8 mouse cellular contexts compared by ENCODE assay signal in genomic region chr9:105053812-105054211, GRCm38 (mm10). TPM values are rescaled to one million over a fixed set of nuclear protein-coding genes. Genes with fewer than 3 reads are reported as not detected.
DNase-seq lines count a peak whose midpoint lies in the region; ATAC-seq and TF ChIP-seq lines count a peak whose summit lies in the region.

No protein-coding gene starts in this region.

- no peaks in the 10 kb centered on the region for H3K27me3 ChIP-seq in kidney, adult 2 months (replicated peaks; ENCODE audit: control insufficient read depth, insufficient read depth, low read length)
- no peaks in the 10 kb centered on the region for H3K27me3 ChIP-seq in hindbrain, postnatal 0 days (ENCODE audit: insufficient read depth, low read length)
- H3K27me3 ChIP-seq in midbrain, embryonic 16.5 days (ENCODE audit: control insufficient read depth, insufficient read depth, low read depth, low read length) = no peaks in the 10 kb centered on the region

- no peak overlapping the region for H3K27ac ChIP-seq in kidney, adult 2 months (ENCODE audit: insufficient read depth, low read depth, low read length)
- H3K27ac ChIP-seq in hindbrain, postnatal 0 days = 0 out of 2 replicates have a peak overlapping the region, but pooled peaks have one; percentile 74
- H3K27ac ChIP-seq in midbrain, embryonic 16.5 days (ENCODE audit: low read length) = no peak overlapping the region

- no peak for TF ChIP-seq POLR2A in kidney, adult 2 months (IDR thresholded peaks at IDR 0.05; ENCODE audit: low read depth, low read length)

- TF ChIP-seq CTCF in kidney, adult 2 months (conservative IDR thresholded peaks at IDR 0.05; ENCODE audit: insufficient read depth, insufficient read length, low read depth, low read length) = no peak
- TF ChIP-seq CTCF in hindbrain, postnatal 0 days (IDR thresholded peaks at IDR 0.05; ENCODE audit: low read depth) = no peak

- DNase-seq in kidney, adult 2 months = no peak
- no peak for DNase-seq in kidney, postnatal 4 days
- DNase-seq in c-Kit-positive CD71-positive TER-119-positive erythroid progenitor cells, embryonic 14.5 days (ENCODE audit: low spot score) = peak; percentile 9
- DNase-seq in hindbrain, postnatal 0 days (ENCODE audit: low spot score) = no peak
- no peak for DNase-seq in frontal cortex, postnatal 36 days (ENCODE audit: low spot score in 2 of 2)
- no peak for DNase-seq in gastrocnemius, adult 8-10 months (ENCODE audit: low spot score in 2 of 2)
- DNase-seq in cerebellum, postnatal 10 days = no peak

- H3K36me3 ChIP-seq in kidney, adult 2 months (ENCODE audit: control insufficient read depth, insufficient read depth, low read length) = no peaks in the 10 kb centered on the region
- peaks cover 32% of the 10 kb centered on the region for H3K36me3 ChIP-seq in hindbrain, postnatal 0 days (ENCODE audit: insufficient read depth, low read length)
- peaks cover 21% of the 10 kb centered on the region for H3K36me3 ChIP-seq in midbrain, embryonic 16.5 days (ENCODE audit: control insufficient read depth, insufficient read depth, low read length)

- H3K9me3 ChIP-seq in hindbrain, postnatal 0 days (ENCODE audit: low read length) = no peaks in the 10 kb centered on the region
- H3K9me3 ChIP-seq in midbrain, embryonic 16.5 days (replicated peaks; ENCODE audit: control insufficient read depth, low read length, poor library complexity, severe bottlenecking) = no peaks in the 10 kb centered on the region

- no peak for ATAC-seq in hindbrain, postnatal 0 days
- no peak for ATAC-seq in midbrain, embryonic 16.5 days

- peak overlapping the region; percentile 92 for H3K4me3 ChIP-seq in kidney, adult 2 months (ENCODE audit: insufficient read depth, low read depth, low read length)
- H3K4me3 ChIP-seq in hindbrain, postnatal 0 days (ENCODE audit: low read length) = peak overlapping the region; percentile 96
- H3K4me3 ChIP-seq in midbrain, embryonic 16.5 days (ENCODE audit: low read depth, low read length) = peak overlapping the region; percentile 99

- peak overlapping the region; percentile 93 for H3K9ac ChIP-seq in hindbrain, postnatal 0 days (replicated peaks; ENCODE audit: low read length)
- H3K9ac ChIP-seq in midbrain, embryonic 16.5 days (ENCODE audit: low read depth, low read length) = peak overlapping the region; percentile 99

- H3K4me1 ChIP-seq in kidney, adult 2 months (ENCODE audit: control insufficient read depth, insufficient read depth, low read length) = no peaks in the 10 kb centered on the region; the same call in 1 of the 2 replicates
- H3K4me1 ChIP-seq in hindbrain, postnatal 0 days (ENCODE audit: insufficient read depth, low read length) = no peaks in the 10 kb centered on the region
- H3K4me1 ChIP-seq in midbrain, embryonic 16.5 days (ENCODE audit: control insufficient read depth, insufficient read depth, low read length) = peaks cover 10% of the 10 kb centered on the region

- WGBS in kidney, adult 2 months = 30% methylated on average over 4 of the region's 4 CpGs
- WGBS in hindbrain, postnatal 0 days = 54% methylated on average over 4 of the region's 4 CpGs
- WGBS in midbrain, embryonic 16.5 days = 59% methylated on average over 4 of the region's 4 CpGs

- peak overlapping the region; percentile 80 for H3K4me2 ChIP-seq in hindbrain, postnatal 0 days (ENCODE audit: low read depth, low read length)
- H3K4me2 ChIP-seq in midbrain, embryonic 16.5 days (ENCODE audit: low read length) = peak overlapping the region; percentile 81

RNA-seq across cellular contexts. Expression of gene Mrpl3, which starts 0.8 kb away (rescaled TPM):
- polyA plus RNA-seq in kidney, adult 2 months (2012; rRNA removed) = 64.1 and 74.1 TPM in 2 replicates
- total RNA-seq in hindbrain, postnatal 0 days (2014; rRNA removed) = 57.0 and 67.3 TPM in 2 replicates
- 95.2 and 96.3 TPM in 2 replicates for polyA plus RNA-seq in hindbrain, postnatal 0 days (2015; fragmentation: Nextera tagmentation; extraction: Ambion mirVana)
- 86.6 and 93.4 TPM in 2 replicates for polyA plus RNA-seq in midbrain, embryonic 16.5 days (2015; fragmentation: Nextera tagmentation; extraction: Ambion mirVana)
- 10 to 100 TPM; 65.9 to 76.9 (median 73.6) TPM for total RNA-seq in gastrocnemius, adult 8-10 months (2022)
